Mouse (Mus musculus): ENCODE data around the gene Rab22a.

- TF ChIP-seq CTCF (IDR thresholded peaks at IDR 0.05) (no peak), EP300 (IDR thresholded peaks at IDR 0.05) (no peak)
Observed at GRCm38 (mm10) chr2:173659926-173660684, 545 bp downstream of the Rab22a start.

Data from lung, postnatal 0 days (tissue).